In genomic region chr4:58620641-58621040, GRCm38 (mm10) we compare ENCODE assay signal across 25 mouse cellular contexts.
DNase-seq lines count a peak whose midpoint lies in the region; ATAC-seq lines count a peak whose summit lies in the region.
"Had no signal": no experiment of that assay in that cellular context is flagged by ENCODE, and none has a peak within 500 bp of the region (broad histone marks: within the 10 kb centered on the region; RNA-seq: fewer than 3 reads in every experiment).

No protein-coding gene starts in this region.

- intact Hi-C loops in heart, postnatal 25 days (cut with DNase I) = no loop called here

- peak; percentile 4 to 7 for DNase-seq in cerebellum, postnatal 36 days
- DNase-seq in cerebellum, adult 8-10 months = no peak
- DNase-seq in heart, adult 18-20 months = peak; percentile 25 to 33
- no peak for DNase-seq in heart, postnatal 25 days (ENCODE audit: low spot score)
- peak; percentile 35 for DNase-seq in adrenal gland, postnatal 10 days
- DNase-seq in adrenal gland, postnatal 36 days = peak; percentile 46 to 61
- DNase-seq: cerebellum, adult 18-20 months; cerebellum, postnatal 10 days; embryo, embryonic 11 days; gastrocnemius, postnatal 36 days; heart, postnatal 4 days; kidney, adult 11 months; kidney, adult 9 months had no signal

- 89% methylated on average over 3 of the region's 3 CpGs for WGBS in intestine, embryonic 15.5 days

- H3K4me1 ChIP-seq in intestine, embryonic 15.5 days (replicated peaks) = no peaks in the 10 kb centered on the region
- H3K4me1 ChIP-seq: embryonic facial prominence, embryonic 15.5 days; forebrain, embryonic 10.5 days; heart, embryonic 13.5 days; hindbrain, embryonic 12.5 days had no signal

- no peak overlapping the region for H3K4me2 ChIP-seq in intestine, embryonic 15.5 days (replicated peaks)
- H3K4me2 ChIP-seq: embryonic facial prominence, embryonic 15.5 days; heart, embryonic 13.5 days; hindbrain, embryonic 12.5 days had no signal

- no peaks in the 10 kb centered on the region for H3K9me3 ChIP-seq in intestine, embryonic 15.5 days
- H3K9me3 ChIP-seq: embryonic facial prominence, embryonic 15.5 days had no signal

- no peak overlapping the region for H3K27ac ChIP-seq in intestine, embryonic 15.5 days
- H3K27ac ChIP-seq: embryonic facial prominence, embryonic 15.5 days; forebrain, embryonic 10.5 days; heart, embryonic 13.5 days; hindbrain, embryonic 12.5 days had no signal

- no peaks in the 10 kb centered on the region for H3K36me3 ChIP-seq in intestine, embryonic 15.5 days
- H3K36me3 ChIP-seq: embryonic facial prominence, embryonic 15.5 days; forebrain, embryonic 10.5 days; heart, embryonic 13.5 days; hindbrain, embryonic 12.5 days had no signal

- no peak for ATAC-seq in intestine, embryonic 15.5 days
- ATAC-seq: activated CD4-positive, CD25-positive, alpha-beta regulatory T cell, adult 4 months; forebrain, embryonic 16.5 days; hindbrain, embryonic 16.5 days; inflammation-experienced regulatory T-cells, adult 6 months; Patski had no signal

- H3K4me3 ChIP-seq in intestine, embryonic 15.5 days (replicated peaks) = no peak overlapping the region
- H3K4me3 ChIP-seq: embryonic facial prominence, embryonic 15.5 days; erythroblast, embryonic 14.5 days; forebrain, embryonic 10.5 days; heart, embryonic 13.5 days; hindbrain, embryonic 12.5 days had no signal

- H3K9ac ChIP-seq in intestine, embryonic 15.5 days = no peak overlapping the region
- H3K9ac ChIP-seq: embryonic facial prominence, embryonic 15.5 days; heart, embryonic 13.5 days; hindbrain, embryonic 12.5 days had no signal

- H3K27me3 ChIP-seq in intestine, embryonic 15.5 days (replicated peaks) = no peaks in the 10 kb centered on the region
- H3K27me3 ChIP-seq: CH12.LX; embryonic facial prominence, embryonic 15.5 days; heart, embryonic 13.5 days; hindbrain, embryonic 12.5 days; Patski had no signal

Comparison
In these comparisons a context has a peak if more than half of its experiments do, and no peak if none do; other contexts are left out.
1. DNase-seq: peak in cerebellum, postnatal 36 days (2 of 2), heart, adult 18-20 months (2 of 2), adrenal gland, postnatal 10 days (single experiment) and adrenal gland, postnatal 36 days (2 of 2); none in cerebellum, adult 8-10 months (single experiment) and heart, postnatal 25 days (single experiment).